Mouse (Mus musculus): ENCODE measurements at regions not wholly inside any gene's neighbourhood (a gene's known extent, or its start where the extent isn't known, plus 50 kb on each side); places are given as distances from the start of the nearest gene placed in this dataset.

DNA sequence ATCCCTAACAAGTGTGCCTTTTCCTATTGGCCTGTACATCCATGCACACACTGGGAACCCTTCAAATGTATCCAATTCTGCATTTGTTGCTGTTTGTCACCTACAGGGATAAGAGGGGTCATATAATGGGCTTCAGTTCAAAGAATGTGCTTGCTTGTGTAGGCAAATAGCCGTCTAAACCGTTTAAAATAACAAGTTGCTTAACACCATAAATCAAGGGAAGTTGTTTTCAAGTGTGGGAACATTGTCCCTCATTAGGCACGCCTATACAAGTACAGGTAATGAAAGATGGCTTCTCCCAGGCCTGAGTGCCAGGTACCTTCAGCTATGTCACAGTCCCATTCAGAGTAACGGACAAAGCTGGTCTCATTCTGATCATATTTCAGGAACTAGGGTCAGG is 72.0 kb upstream of the Foxn3 start:
- no peaks in the 10 kb centered on the region for H3K27me3 ChIP-seq (ENCODE audit: control insufficient read depth, insufficient read depth, low read length)

GRCm38 (mm10) chr12:99634726-99635125 is 71.3 kb upstream of the Foxn3 start:
- Histone ChIP-seq H3K4me2 (replicated peaks; ENCODE audit: low read depth, low read length) (no peak overlapping the region), H3K36me3 (ENCODE audit: control insufficient read depth, insufficient read depth, low read length) (no peaks in the 10 kb centered on the region), H3K27me3 (ENCODE audit: control insufficient read depth, insufficient read depth, low read length) (no peaks in the 10 kb centered on the region), H3K4me3 (ENCODE audit: low read depth, low read length) (no peak overlapping the region), H3K9me3 (ENCODE audit: control insufficient read depth, low read depth, low read length) (no peaks in the 10 kb centered on the region), H3K9ac (replicated peaks; ENCODE audit: low read depth, low read length) (no peak overlapping the region), H3K4me1 (ENCODE audit: control insufficient read depth, insufficient read depth, low read length) (no peaks in the 10 kb centered on the region), H3K27ac (ENCODE audit: low read length) (no peak overlapping the region)
- WGBS: 90% methylated on average over 4 of the region's 4 CpGs
- no peak for ATAC-seq (ENCODE audit: insufficient number of reproducible peaks, insufficient read depth, low FRiP score, low read depth)

More for the DNA sequence above, 72.0 kb upstream of the Foxn3 start:
- no peak overlapping the region for H3K4me2 ChIP-seq (replicated peaks; ENCODE audit: low read depth, low read length)
- 64% methylated on average over 4 of the region's 4 CpGs for WGBS
- no peaks in the 10 kb centered on the region for H3K36me3 ChIP-seq (ENCODE audit: control insufficient read depth, insufficient read depth, low read length)
- no peak overlapping the region for H3K9ac ChIP-seq (replicated peaks; ENCODE audit: low read depth, low read length)
- H3K4me1 ChIP-seq (ENCODE audit: control insufficient read depth, insufficient read depth, low read length): no peaks in the 10 kb centered on the region
- H3K27ac ChIP-seq (ENCODE audit: low read length): no peak overlapping the region
- no peak overlapping the region for H3K4me3 ChIP-seq (ENCODE audit: low read depth, low read length)
- no peak for ATAC-seq (ENCODE audit: insufficient number of reproducible peaks, insufficient read depth, low FRiP score, low read depth)
- no peaks in the 10 kb centered on the region for H3K9me3 ChIP-seq (ENCODE audit: control insufficient read depth, low read depth, low read length)

GRCm38 (mm10) chr12:99633678-99634077 is 70.3 kb upstream of the Foxn3 start:
- 91% methylated on average over 10 of the region's 10 CpGs for WGBS
- no peak overlapping the region for H3K4me3 ChIP-seq (ENCODE audit: low read depth, low read length)

DNA sequence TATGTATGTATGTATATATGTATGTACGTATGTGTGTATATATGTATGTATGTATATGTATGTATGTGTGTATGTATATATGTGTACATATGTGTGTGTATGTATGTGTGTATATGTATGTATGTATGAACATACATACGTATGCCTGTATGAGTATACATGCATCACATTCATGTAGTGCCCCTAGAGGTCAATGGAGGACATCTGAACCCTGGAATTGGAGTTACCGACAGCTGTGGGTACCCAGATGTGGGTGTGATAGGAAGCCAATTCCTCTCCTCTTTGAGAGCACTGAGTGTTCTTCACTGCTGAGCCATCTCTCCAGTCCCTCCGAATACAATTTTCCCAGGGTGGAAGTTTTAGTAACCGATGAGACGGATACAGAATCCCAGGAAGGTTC is 69.6 kb upstream of the Foxn3 start:
- Histone ChIP-seq H3K4me1 (ENCODE audit: control insufficient read depth, insufficient read depth, low read length) (0 out of 2 replicates have a peak, but pooled peaks cover 2% of the 10 kb centered on the region), H3K9ac (replicated peaks; ENCODE audit: low read depth, low read length) (no peak overlapping the region), H3K27ac (ENCODE audit: low read length) (no peak overlapping the region), H3K4me3 (ENCODE audit: low read depth, low read length) (no peak overlapping the region), H3K4me2 (replicated peaks; ENCODE audit: low read depth, low read length) (no peak overlapping the region), H3K27me3 (ENCODE audit: control insufficient read depth, insufficient read depth, low read length) (no peaks in the 10 kb centered on the region), H3K36me3 (ENCODE audit: control insufficient read depth, insufficient read depth, low read length) (no peaks in the 10 kb centered on the region), H3K9me3 (ENCODE audit: control insufficient read depth, low read depth, low read length) (no peaks in the 10 kb centered on the region)
- WGBS: 92% methylated on average over 6 of the region's 6 CpGs
- no peak for ATAC-seq (ENCODE audit: insufficient number of reproducible peaks, insufficient read depth, low FRiP score, low read depth)

More at GRCm38 (mm10) chr12:99633678-99634077, 70.3 kb upstream of the Foxn3 start:
- ATAC-seq (ENCODE audit: insufficient number of reproducible peaks, insufficient read depth, low FRiP score, low read depth): no peak
- H3K4me1 ChIP-seq (ENCODE audit: control insufficient read depth, insufficient read depth, low read length): no peaks in the 10 kb centered on the region
- no peak overlapping the region for H3K27ac ChIP-seq (ENCODE audit: low read length)
- H3K9me3 ChIP-seq (ENCODE audit: control insufficient read depth, low read depth, low read length): no peaks in the 10 kb centered on the region
- H3K4me2 ChIP-seq (replicated peaks; ENCODE audit: low read depth, low read length): no peak overlapping the region
- H3K27me3 ChIP-seq (ENCODE audit: control insufficient read depth, insufficient read depth, low read length): no peaks in the 10 kb centered on the region
- H3K36me3 ChIP-seq (ENCODE audit: control insufficient read depth, insufficient read depth, low read length): no peaks in the 10 kb centered on the region
- no peak overlapping the region for H3K9ac ChIP-seq (replicated peaks; ENCODE audit: low read depth, low read length)

DNA sequence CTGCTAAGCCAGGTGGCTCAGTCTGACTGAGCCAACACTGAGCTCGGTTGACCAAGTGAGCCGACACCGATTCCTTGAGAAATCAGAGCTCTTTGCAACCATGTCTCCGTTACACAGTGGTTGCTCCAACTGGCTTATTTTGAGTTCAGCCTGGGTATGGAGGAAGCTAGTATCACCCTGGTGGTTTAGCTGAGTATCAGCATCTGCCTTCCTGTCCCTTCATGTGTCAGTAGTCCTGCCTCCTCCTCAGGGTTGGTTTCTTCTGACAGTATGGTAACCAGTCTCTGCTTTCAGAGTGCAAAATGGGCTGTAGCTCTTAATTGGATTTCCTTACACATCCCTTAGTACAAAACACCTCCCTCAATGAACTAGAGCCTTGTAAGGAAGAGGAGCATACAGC is 66.2 kb upstream of the Foxn3 start:
- H3K27ac ChIP-seq (ENCODE audit: low read length): no peak overlapping the region
- no peak for ATAC-seq (ENCODE audit: insufficient number of reproducible peaks, insufficient read depth, low FRiP score, low read depth)
- H3K36me3 ChIP-seq (ENCODE audit: control insufficient read depth, insufficient read depth, low read length): no peaks in the 10 kb centered on the region
- H3K4me1 ChIP-seq (ENCODE audit: control insufficient read depth, insufficient read depth, low read length): 0 out of 2 replicates have a peak, but pooled peaks cover 5% of the 10 kb centered on the region
- 93% methylated on average over 4 of the region's 4 CpGs for WGBS
- H3K4me3 ChIP-seq (ENCODE audit: low read depth, low read length): no peak overlapping the region
- no peak overlapping the region for H3K9ac ChIP-seq (replicated peaks; ENCODE audit: low read depth, low read length)
- H3K4me2 ChIP-seq (replicated peaks; ENCODE audit: low read depth, low read length): no peak overlapping the region
- H3K27me3 ChIP-seq (ENCODE audit: control insufficient read depth, insufficient read depth, low read length): no peaks in the 10 kb centered on the region
- no peaks in the 10 kb centered on the region for H3K9me3 ChIP-seq (ENCODE audit: control insufficient read depth, low read depth, low read length)

- 64% methylated on average over 3 of the region's 3 CpGs for WGBS
- Histone ChIP-seq H3K4me2 (replicated peaks; ENCODE audit: low read depth, low read length) (peak overlapping the region; percentile 69), H3K36me3 (ENCODE audit: control insufficient read depth, insufficient read depth, low read length) (no peaks in the 10 kb centered on the region), H3K4me1 (ENCODE audit: control insufficient read depth, insufficient read depth, low read length) (0 out of 2 replicates have a peak, but pooled peaks cover 5% of the 10 kb centered on the region), H3K9ac (replicated peaks; ENCODE audit: low read depth, low read length) (no peak overlapping the region), H3K27ac (ENCODE audit: low read length) (no peak overlapping the region), H3K27me3 (ENCODE audit: control insufficient read depth, insufficient read depth, low read length) (no peaks in the 10 kb centered on the region), H3K4me3 (ENCODE audit: low read depth, low read length) (0 out of 2 replicates have a peak overlapping the region, but pooled peaks have one; percentile 65), H3K9me3 (ENCODE audit: control insufficient read depth, low read depth, low read length) (no peaks in the 10 kb centered on the region)
- no peak for ATAC-seq (ENCODE audit: insufficient number of reproducible peaks, insufficient read depth, low FRiP score, low read depth)
These were observed 65.0 kb upstream of the Foxn3 start for GRCm38 (mm10) chr12:99628421-99628820.

DNA sequence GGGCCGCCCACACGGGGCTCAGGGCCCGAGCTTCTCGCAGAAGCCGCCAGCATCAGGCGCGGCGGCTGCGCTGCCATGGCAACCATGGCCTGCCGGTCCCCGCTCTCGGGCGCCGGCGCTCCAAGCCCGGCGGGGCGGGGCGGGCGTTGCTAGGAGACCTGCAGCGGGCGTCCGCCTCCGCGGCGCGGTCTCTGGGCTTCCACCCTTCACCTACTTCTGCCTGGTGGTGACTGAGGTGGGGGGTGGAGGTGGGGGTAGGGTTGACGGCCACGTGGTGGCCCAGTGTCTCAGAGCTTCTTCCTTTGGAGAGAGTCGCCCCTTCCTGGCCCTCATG is 64.5 kb upstream of the Foxn3 start:
- Histone ChIP-seq H3K36me3 (ENCODE audit: control insufficient read depth, insufficient read depth, low read length) (no peaks in the 10 kb centered on the region), H3K9me3 (ENCODE audit: control insufficient read depth, low read depth, low read length) (no peaks in the 10 kb centered on the region), H3K4me3 (ENCODE audit: low read depth, low read length) (peak overlapping the region; percentile 65), H3K4me2 (replicated peaks; ENCODE audit: low read depth, low read length) (peak overlapping the region; percentile 69), H3K27ac (ENCODE audit: low read length) (no peak overlapping the region), H3K27me3 (ENCODE audit: control insufficient read depth, insufficient read depth, low read length) (no peaks in the 10 kb centered on the region), H3K4me1 (ENCODE audit: control insufficient read depth, insufficient read depth, low read length) (0 out of 2 replicates have a peak, but pooled peaks cover 5% of the 10 kb centered on the region), H3K9ac (replicated peaks; ENCODE audit: low read depth, low read length) (peak overlapping the region; percentile 10; the same call in 1 of the 2 replicates)
- peak; percentile 90 for ATAC-seq (ENCODE audit: insufficient number of reproducible peaks, insufficient read depth, low FRiP score, low read depth)
- WGBS: 0% methylated on average over 26 of the region's 30 CpGs

DNA sequence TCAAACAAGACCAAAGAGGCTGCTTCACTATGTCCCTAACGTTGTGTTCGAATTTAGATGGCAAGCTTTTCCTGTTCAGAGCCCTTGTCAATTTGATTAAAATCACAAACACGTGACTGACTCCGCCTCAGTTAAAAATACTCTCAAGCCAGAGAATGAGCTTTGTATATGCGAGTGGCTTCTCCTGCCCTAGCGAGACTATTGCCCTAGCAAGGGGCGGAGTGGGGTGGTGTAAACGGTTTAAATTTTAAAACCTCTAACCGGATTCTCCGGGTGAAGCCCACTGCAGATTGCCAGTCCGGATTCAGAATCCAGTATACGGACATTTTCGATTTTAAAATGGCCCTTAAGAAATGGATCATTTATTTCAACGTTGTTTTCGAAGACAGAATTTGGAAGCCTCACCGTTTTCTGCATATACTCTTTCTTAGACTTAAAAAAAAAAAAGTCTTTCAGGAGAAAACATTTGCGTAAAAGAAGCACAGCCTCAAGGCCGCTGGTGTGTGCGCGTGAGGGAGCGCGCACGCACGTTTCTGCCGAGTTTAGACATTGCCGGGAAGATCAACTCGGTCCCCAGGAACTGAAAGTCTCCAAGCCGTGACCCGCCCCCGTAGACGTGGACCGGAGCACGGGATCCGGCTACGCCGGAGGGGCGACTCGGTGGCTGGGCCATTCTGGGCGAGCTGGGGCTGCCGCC is 64.0 kb upstream of the Foxn3 start:
- H3K4me3 ChIP-seq (ENCODE audit: low read depth, low read length): peak overlapping the region; percentile 65
- H3K9ac ChIP-seq (replicated peaks; ENCODE audit: low read depth, low read length): peak overlapping the region; percentile 10; the same call in 1 of the 2 replicates
- 0 out of 2 replicates have a peak, but pooled peaks cover 5% of the 10 kb centered on the region for H3K4me1 ChIP-seq (ENCODE audit: control insufficient read depth, insufficient read depth, low read length)
- no peaks in the 10 kb centered on the region for H3K27me3 ChIP-seq (ENCODE audit: control insufficient read depth, insufficient read depth, low read length)
- H3K9me3 ChIP-seq (ENCODE audit: control insufficient read depth, low read depth, low read length): no peaks in the 10 kb centered on the region
- H3K36me3 ChIP-seq (ENCODE audit: control insufficient read depth, insufficient read depth, low read length): no peaks in the 10 kb centered on the region
- H3K4me2 ChIP-seq (replicated peaks; ENCODE audit: low read depth, low read length): peak overlapping the region; percentile 69
- peak; percentile 63; the same call in 1 of the 2 replicates for ATAC-seq (ENCODE audit: insufficient number of reproducible peaks, insufficient read depth, low FRiP score, low read depth)
- WGBS: 1% methylated on average over 40 of the region's 40 CpGs
- no peak overlapping the region for H3K27ac ChIP-seq (ENCODE audit: low read length)

GRCm38 (mm10) chr12:99626147-99626546 is 62.8 kb upstream of the Foxn3 start:
- no peak overlapping the region for H3K27ac ChIP-seq (ENCODE audit: low read length)
- H3K4me1 ChIP-seq (ENCODE audit: control insufficient read depth, insufficient read depth, low read length): 0 out of 2 replicates have a peak, but pooled peaks cover 5% of the 10 kb centered on the region
- no peaks in the 10 kb centered on the region for H3K36me3 ChIP-seq (ENCODE audit: control insufficient read depth, insufficient read depth, low read length)
- WGBS: 80% methylated on average over 4 of the region's 4 CpGs
- H3K4me3 ChIP-seq (ENCODE audit: low read depth, low read length): no peak overlapping the region
- H3K9ac ChIP-seq (replicated peaks; ENCODE audit: low read depth, low read length): no peak overlapping the region
- no peaks in the 10 kb centered on the region; the same call in 1 of the 2 replicates for H3K9me3 ChIP-seq (ENCODE audit: control insufficient read depth, low read depth, low read length)
- no peak overlapping the region for H3K4me2 ChIP-seq (replicated peaks; ENCODE audit: low read depth, low read length)
- H3K27me3 ChIP-seq (ENCODE audit: control insufficient read depth, insufficient read depth, low read length): no peaks in the 10 kb centered on the region
- no peak for ATAC-seq (ENCODE audit: insufficient number of reproducible peaks, insufficient read depth, low FRiP score, low read depth)
